Mouse (Mus musculus): Measurements from ENCODE around the gene Acat2. TPM values are rescaled to one million over a fixed set of nuclear protein-coding genes. Genes with fewer than 3 reads are reported as not detected.
"Not testable (repeated sequence)": the region's sequence is repeated elsewhere in the genome, so short reads cannot be mapped to it uniquely, and the experiment has no call there.

Gene Acat2
- polyA plus RNA-seq, 1 experiment: 19.4 TPM

GRCm38 (mm10) chr17:12996345-12996744 lies 35.8 kb upstream of the Acat2 start:
- no peak overlapping the region for H3K4me3 ChIP-seq (replicated peaks; ENCODE audit: extremely low read depth, low read depth, low read length)
- no peaks in the 10 kb centered on the region; the same call in 1 of the 2 replicates for H3K4me1 ChIP-seq (ENCODE audit: control insufficient read depth, insufficient read depth, low read length)
- TF ChIP-seq POLR2A (IDR thresholded peaks at IDR 0.05; ENCODE audit: borderline replicate concordance, extremely low read depth, low read depth, low read length) (no peak), CTCF (IDR thresholded peaks at IDR 0.05; ENCODE audit: insufficient read depth, low read length) (peak; percentile 20; the same call in 1 of the 2 replicates)
- peak; percentile 52 for DNase-seq
- WGBS: 9% methylated on average over 3 of the region's 3 CpGs

- TF ChIP-seq POLR2A (IDR thresholded peaks at IDR 0.05; ENCODE audit: borderline replicate concordance, extremely low read depth, low read depth, low read length) (no peak), CTCF (IDR thresholded peaks at IDR 0.05; ENCODE audit: insufficient read depth, low read length) (no peak)
- WGBS: 71% methylated on average over 1 of the region's 1 CpGs
- Histone ChIP-seq H3K4me3 (replicated peaks; ENCODE audit: extremely low read depth, low read depth, low read length) (peak within 1 kb of the TSS; percentile 15), H3K4me1 (ENCODE audit: control insufficient read depth, insufficient read depth, low read length) (peaks cover 5% of the 10 kb centered on the region; the same call in 1 of the 2 replicates)
- no peak for DNase-seq
These were observed 33.5 kb upstream of the Acat2 start, which contains the start of gene Wtap for GRCm38 (mm10) chr17:12994069-12994468. Gene Wtap (minus strand): TSS chr17:12994169.

GRCm38 (mm10) chr17:12992470-12992991 lies 32.0 kb upstream of the Acat2 start:
- TF ChIP-seq POLR2A (IDR thresholded peaks at IDR 0.05; ENCODE audit: borderline replicate concordance, extremely low read depth, low read depth, low read length) (peak; percentile 90), CTCF (IDR thresholded peaks at IDR 0.05; ENCODE audit: insufficient read depth, low read length) (no peak)
- DNase-seq: peak; percentile 95
- Histone ChIP-seq H3K4me3 (replicated peaks; ENCODE audit: extremely low read depth, low read depth, low read length) (peak overlapping the region; percentile 64), H3K4me1 (ENCODE audit: control insufficient read depth, insufficient read depth, low read length) (peaks cover 7% of the 10 kb centered on the region)
- under 1% methylated on average over 51 of the region's 51 CpGs for WGBS

DNA sequence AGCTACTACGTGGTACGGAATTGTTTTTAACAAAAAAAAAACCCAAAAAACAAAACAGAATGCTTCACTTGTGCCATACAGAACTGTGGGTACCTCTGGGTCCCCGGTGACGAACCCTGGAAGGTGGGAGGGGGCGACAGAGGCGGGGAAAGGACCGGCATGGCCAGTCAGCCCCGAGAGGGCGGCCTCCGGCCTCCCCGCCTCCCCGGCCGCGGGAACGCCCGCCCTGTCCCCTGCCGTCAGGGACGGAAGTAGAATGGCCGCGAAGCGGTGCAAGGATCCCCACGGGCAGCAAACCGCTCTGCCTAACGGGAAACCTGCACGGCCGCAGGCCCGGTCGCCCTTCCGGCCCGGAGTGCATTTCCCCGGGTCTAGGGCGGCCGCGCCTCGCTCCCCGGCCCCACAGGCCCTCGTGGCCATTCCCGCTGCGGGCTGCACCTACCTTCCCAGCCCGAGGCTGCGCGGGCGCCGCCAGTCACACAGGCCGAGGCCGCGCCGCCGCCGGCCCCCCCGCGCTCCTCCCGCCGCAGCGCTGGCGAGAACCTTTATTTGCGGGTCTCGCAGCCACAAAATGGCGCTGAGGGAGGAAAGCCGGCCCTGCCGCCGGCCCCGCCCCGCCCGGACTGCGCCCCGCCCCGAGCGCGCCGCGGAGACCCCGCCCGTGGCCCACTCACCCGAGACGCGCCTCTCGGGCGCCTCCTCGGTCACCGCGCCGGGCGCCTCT lies 31.2 kb upstream of the Acat2 start:
- H3K4me3 ChIP-seq (replicated peaks; ENCODE audit: extremely low read depth, low read depth, low read length): peak overlapping the region; percentile 73
- WGBS: under 1% methylated on average over 77 of the region's 84 CpGs
- DNase-seq: peak; percentile 91
- peaks cover 7% of the 10 kb centered on the region for H3K4me1 ChIP-seq (ENCODE audit: control insufficient read depth, insufficient read depth, low read length)
- TF ChIP-seq POLR2A (IDR thresholded peaks at IDR 0.05; ENCODE audit: borderline replicate concordance, extremely low read depth, low read depth, low read length) (peak; percentile 53; the same call in 1 of the 2 replicates), CTCF (IDR thresholded peaks at IDR 0.05; ENCODE audit: insufficient read depth, low read length) (no peak)

DNA sequence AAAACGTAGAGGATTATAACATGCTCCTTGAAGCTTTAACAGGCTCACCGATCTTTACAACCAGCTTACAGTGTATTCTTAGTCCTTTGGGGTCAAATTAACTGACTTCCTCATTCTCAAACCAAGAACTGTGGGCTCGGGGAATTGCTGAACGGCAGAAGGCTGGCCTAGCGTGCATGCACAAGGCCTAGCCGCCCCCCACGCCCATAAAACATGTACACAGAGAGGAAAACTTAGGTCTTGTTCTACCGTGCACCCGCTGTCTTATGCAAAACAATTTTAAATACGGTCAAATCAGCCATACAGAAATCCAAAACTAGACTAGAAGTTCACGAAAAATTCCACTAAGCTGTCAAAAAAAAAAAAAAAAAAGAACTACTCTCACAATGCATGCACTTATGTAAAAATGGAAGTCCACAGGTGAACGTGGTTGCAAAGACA lies 30.7 kb upstream of the Acat2 start:
- Histone ChIP-seq H3K4me1 (ENCODE audit: control insufficient read depth, insufficient read depth, low read length) (peaks cover 7% of the 10 kb centered on the region), H3K4me3 (replicated peaks; ENCODE audit: extremely low read depth, low read depth, low read length) (peak overlapping the region; percentile 73)
- no peak for TF ChIP-seq POLR2A (IDR thresholded peaks at IDR 0.05; ENCODE audit: borderline replicate concordance, extremely low read depth, low read depth, low read length)
- TF ChIP-seq CTCF (IDR thresholded peaks at IDR 0.05; ENCODE audit: insufficient read depth, low read length): no peak
- WGBS: 1% methylated on average over 12 of the region's 12 CpGs
- DNase-seq: no peak

GRCm38 (mm10) chr17:12990567-12991145 lies 30.1 kb upstream of the Acat2 start:
- DNase-seq: no peak
- peaks cover 7% of the 10 kb centered on the region for H3K4me1 ChIP-seq (ENCODE audit: control insufficient read depth, insufficient read depth, low read length)
- TF ChIP-seq CTCF (IDR thresholded peaks at IDR 0.05; ENCODE audit: insufficient read depth, low read length) (no peak), POLR2A (IDR thresholded peaks at IDR 0.05; ENCODE audit: borderline replicate concordance, extremely low read depth, low read depth, low read length) (no peak)
- 28% methylated on average over 8 of the region's 8 CpGs for WGBS
- peak overlapping the region; percentile 73 for H3K4me3 ChIP-seq (replicated peaks; ENCODE audit: extremely low read depth, low read depth, low read length)

- not testable (repeated sequence) for DNase-seq; H3K4me3 ChIP-seq (replicated peaks; ENCODE audit: extremely low read depth, low read depth, low read length); H3K4me1 ChIP-seq (ENCODE audit: control insufficient read depth, insufficient read depth, low read length)
- WGBS: 86% methylated on average over 8 of the region's 8 CpGs
These were observed 27.5 kb upstream of the Acat2 start for GRCm38 (mm10) chr17:12988096-12988495.

DNA sequence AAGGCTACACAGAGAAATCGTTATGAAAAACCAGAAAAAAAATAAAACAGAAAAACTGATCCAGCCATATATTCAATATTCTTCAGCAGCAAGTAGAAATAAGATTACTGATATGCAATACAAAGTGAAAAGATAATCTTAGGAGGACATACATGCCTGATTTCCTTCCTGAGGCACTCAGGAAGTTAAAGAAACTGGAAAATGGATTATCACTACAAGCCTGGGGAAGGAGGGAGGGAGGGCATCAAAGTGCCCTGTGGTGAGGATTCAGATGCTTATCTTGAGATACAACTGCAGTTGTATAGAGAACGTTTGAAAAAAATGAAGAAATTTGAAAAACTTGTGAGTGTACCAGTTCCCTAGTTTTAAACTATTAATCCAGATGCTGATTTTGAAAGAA lies 23.4 kb upstream of the Acat2 start:
- Histone ChIP-seq H3K4me3 (replicated peaks; ENCODE audit: extremely low read depth, low read depth, low read length) (no peak overlapping the region), H3K4me1 (ENCODE audit: control insufficient read depth, insufficient read depth, low read length) (peaks cover 2% of the 10 kb centered on the region)
- DNase-seq: no peak
- TF ChIP-seq CTCF (IDR thresholded peaks at IDR 0.05; ENCODE audit: insufficient read depth, low read length) (no peak), POLR2A (IDR thresholded peaks at IDR 0.05; ENCODE audit: borderline replicate concordance, extremely low read depth, low read depth, low read length) (no peak)
- 45% methylated on average over 2 of the region's 2 CpGs for WGBS

GRCm38 (mm10) chr17:12978546-12978945 lies 18.0 kb upstream of the Acat2 start:
- DNase-seq: no peak
- H3K4me3 ChIP-seq (replicated peaks; ENCODE audit: extremely low read depth, low read depth, low read length): no peak overlapping the region
- H3K4me1 ChIP-seq (ENCODE audit: control insufficient read depth, insufficient read depth, low read length): no peaks in the 10 kb centered on the region
- WGBS: 95% methylated on average over 1 of the region's 1 CpGs
- TF ChIP-seq POLR2A (IDR thresholded peaks at IDR 0.05; ENCODE audit: borderline replicate concordance, extremely low read depth, low read depth, low read length) (no peak), CTCF (IDR thresholded peaks at IDR 0.05; ENCODE audit: insufficient read depth, low read length) (no peak)

- TF ChIP-seq CTCF (IDR thresholded peaks at IDR 0.05; ENCODE audit: insufficient read depth, low read length): no peak
- TF ChIP-seq POLR2A (IDR thresholded peaks at IDR 0.05; ENCODE audit: borderline replicate concordance, extremely low read depth, low read depth, low read length): no peak
- no peak for DNase-seq
- no peaks in the 10 kb centered on the region for H3K4me1 ChIP-seq (ENCODE audit: control insufficient read depth, insufficient read depth, low read length)
- no peak overlapping the region for H3K4me3 ChIP-seq (replicated peaks; ENCODE audit: extremely low read depth, low read depth, low read length)
- WGBS: 68% methylated on average over 2 of the region's 2 CpGs
These were observed 13.3 kb upstream of the Acat2 start for GRCm38 (mm10) chr17:12973851-12974250.
